Mouse (Mus musculus): ENCODE measurements around the gene Clock. TPM values are rescaled to one million over a fixed set of nuclear protein-coding genes. Genes with fewer than 3 reads are reported as not detected.

Clock gene
- polyA plus RNA-seq, 1 experiment from 2014 or later, result 15.9 TPM

Other genes with a start within 250 kb of the Clock start
- 28.3 and 31.6 TPM in 2 replicates for gene Srd5a3, start 164.5 kb downstream of the Clock start, polyA plus RNA-seq (2016; fragmentation: Nextera tagmentation; extraction: Ambion mirVana)
- 124 and 133 TPM in 2 replicates for gene Tmem165, start 120.9 kb downstream of the Clock start, polyA plus RNA-seq (2016; fragmentation: Nextera tagmentation; extraction: Ambion mirVana)
- not detected in 2 replicates for gene Pdcl2, start 26.4 kb upstream of the Clock start, polyA plus RNA-seq (2016; fragmentation: Nextera tagmentation; extraction: Ambion mirVana)
- 0.43 and 0.81 TPM in 2 replicates for gene Nmu, start 59.0 kb upstream of the Clock start, polyA plus RNA-seq (2016; fragmentation: Nextera tagmentation; extraction: Ambion mirVana)
- gene Gm7271, start 179.2 kb upstream of the Clock start, polyA plus RNA-seq (2016; fragmentation: Nextera tagmentation; extraction: Ambion mirVana), result not detected in 2 replicates
- gene Exoc1, start 224.5 kb upstream of the Clock start, polyA plus RNA-seq (2016; fragmentation: Nextera tagmentation; extraction: Ambion mirVana), result 43.7 and 44.5 TPM in 2 replicates

Measured in limb, embryonic 12.5 days (tissue).